Mouse (Mus musculus): ENCODE data around the gene Sema3a. TPM values are rescaled to one million over a fixed set of nuclear protein-coding genes. Genes with fewer than 3 reads are reported as not detected.

The Sema3a gene
- polyA plus RNA-seq (2014; fragmentation: Nextera tagmentation; extraction: Ambion mirVana) = 16.5 and 30.7 TPM in 2 replicates

DNA sequence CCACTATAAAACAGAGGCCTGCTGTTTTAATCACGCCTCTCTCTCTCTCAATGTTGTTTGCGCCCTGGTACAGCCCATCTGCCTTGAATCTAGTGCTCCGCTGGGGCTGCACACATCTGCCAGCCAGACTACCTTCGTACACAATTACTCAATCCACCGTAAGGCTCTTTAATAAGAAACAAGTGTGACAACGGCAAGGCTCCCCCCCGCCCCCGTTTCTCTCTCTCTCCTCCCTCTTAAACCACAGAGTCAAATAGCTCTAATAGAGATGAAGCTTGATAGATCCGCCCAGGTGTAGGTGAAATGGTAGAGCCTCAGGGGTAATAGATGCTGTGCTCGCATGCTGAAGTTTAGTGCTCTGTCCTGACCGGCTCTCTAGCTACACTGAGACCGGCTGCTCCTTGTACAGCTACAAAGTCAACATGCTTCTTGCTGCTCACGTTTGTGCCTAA lies at the start of gene Sema3a:
Gene Sema3a (plus strand): TSS at position 174 of the 452 bp plus-strand sequence.
- WGBS = 47% methylated on average over 13 of the region's 13 CpGs
- H3K36me3 ChIP-seq (ENCODE audit: control insufficient read depth, insufficient read depth, low read length) = no peaks in the 10 kb centered on the region
- H3K4me1 ChIP-seq (ENCODE audit: control insufficient read depth, insufficient read depth, low read length) = 0 out of 2 replicates have a peak, but pooled peaks cover 3% of the 10 kb centered on the region
- ATAC-seq (ENCODE audit: low FRiP score, low TSS enrichment) = no peak; the same call in 1 of the 2 replicates
- H3K9me3 ChIP-seq (ENCODE audit: control insufficient read depth, low read length) = no peaks in the 10 kb centered on the region
- no peaks in the 10 kb centered on the region for H3K27me3 ChIP-seq (ENCODE audit: control insufficient read depth, insufficient read depth, low read length)
- no peak within 1 kb of the TSS for H3K9ac ChIP-seq (ENCODE audit: low read depth, low read length)
- H3K27ac ChIP-seq (ENCODE audit: low read depth, low read length) = no peak within 1 kb of the TSS
- H3K4me3 ChIP-seq (ENCODE audit: low read length) = no peak within 1 kb of the TSS
- peak within 1 kb of the TSS; percentile 24; the same call in 1 of the 2 replicates for H3K4me2 ChIP-seq (replicated peaks; ENCODE audit: low read depth, low read length)

GRCm38 (mm10) chr5:13084777-13085439 lies 40.3 kb upstream of the Sema3a start:
- no peaks in the 10 kb centered on the region for H3K9me3 ChIP-seq (ENCODE audit: control insufficient read depth, low read length)
- no peak overlapping the region for H3K4me2 ChIP-seq (replicated peaks; ENCODE audit: low read depth, low read length)
- no peak for ATAC-seq (ENCODE audit: low FRiP score, low TSS enrichment)

DNA sequence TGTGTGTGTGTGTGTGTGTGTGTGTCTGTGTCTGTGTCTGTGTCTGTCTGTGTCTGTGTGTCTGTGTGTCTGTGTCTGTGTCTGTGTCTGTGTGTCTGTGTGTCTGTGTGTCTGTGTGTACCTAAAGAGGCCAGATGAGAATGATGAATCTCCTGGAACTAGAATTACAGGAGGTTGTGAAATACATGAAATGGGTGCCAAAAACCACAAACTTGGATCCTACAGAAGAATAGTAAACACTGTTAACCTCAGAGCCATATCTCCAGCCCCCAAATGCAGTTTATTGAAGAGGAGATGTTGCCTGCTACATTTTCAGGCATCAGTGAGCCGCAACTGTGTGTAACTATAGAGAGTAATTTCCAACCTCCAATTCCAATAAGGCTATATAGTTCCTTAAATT lies 34.8 kb upstream of the Sema3a start:
- H3K36me3 ChIP-seq (ENCODE audit: control insufficient read depth, insufficient read depth, low read length) = no peaks in the 10 kb centered on the region
- H3K27ac ChIP-seq (ENCODE audit: low read depth, low read length) = no peak overlapping the region
- ATAC-seq (ENCODE audit: low FRiP score, low TSS enrichment) = no peak
- WGBS = 81% methylated on average over 1 of the region's 1 CpGs
- no peaks in the 10 kb centered on the region for H3K27me3 ChIP-seq (ENCODE audit: control insufficient read depth, insufficient read depth, low read length)
- H3K9me3 ChIP-seq (ENCODE audit: control insufficient read depth, low read length) = no peaks in the 10 kb centered on the region
- no peaks in the 10 kb centered on the region for H3K4me1 ChIP-seq (ENCODE audit: control insufficient read depth, insufficient read depth, low read length)
- no peak overlapping the region for H3K4me2 ChIP-seq (replicated peaks; ENCODE audit: low read depth, low read length)
- no peak overlapping the region for H3K4me3 ChIP-seq (ENCODE audit: low read length)
- H3K9ac ChIP-seq (ENCODE audit: low read depth, low read length) = no peak overlapping the region

More at GRCm38 (mm10) chr5:13084777-13085439, 40.3 kb upstream of the Sema3a start:
- no peak overlapping the region for H3K9ac ChIP-seq (ENCODE audit: low read depth, low read length)
- no peak overlapping the region for H3K4me3 ChIP-seq (ENCODE audit: low read length)
- no peaks in the 10 kb centered on the region for H3K4me1 ChIP-seq (ENCODE audit: control insufficient read depth, insufficient read depth, low read length)
- WGBS = 84% methylated on average over 6 of the region's 6 CpGs
- H3K27me3 ChIP-seq (ENCODE audit: control insufficient read depth, insufficient read depth, low read length) = no peaks in the 10 kb centered on the region
- H3K27ac ChIP-seq (ENCODE audit: low read depth, low read length) = no peak overlapping the region
- no peaks in the 10 kb centered on the region for H3K36me3 ChIP-seq (ENCODE audit: control insufficient read depth, insufficient read depth, low read length)

GRCm38 (mm10) chr5:13109522-13109921 lies 15.7 kb upstream of the Sema3a start:
- Histone ChIP-seq H3K27ac (ENCODE audit: low read depth, low read length) (no peak overlapping the region), H3K36me3 (ENCODE audit: control insufficient read depth, insufficient read depth, low read length) (no peaks in the 10 kb centered on the region), H3K4me1 (ENCODE audit: control insufficient read depth, insufficient read depth, low read length) (no peaks in the 10 kb centered on the region), H3K4me3 (ENCODE audit: low read length) (no peak overlapping the region), H3K9ac (ENCODE audit: low read depth, low read length) (no peak overlapping the region), H3K27me3 (ENCODE audit: control insufficient read depth, insufficient read depth, low read length) (no peaks in the 10 kb centered on the region), H3K4me2 (replicated peaks; ENCODE audit: low read depth, low read length) (no peak overlapping the region), H3K9me3 (ENCODE audit: control insufficient read depth, low read length) (no peaks in the 10 kb centered on the region)
- no peak for ATAC-seq (ENCODE audit: low FRiP score, low TSS enrichment)
- 59% methylated on average over 2 of the region's 2 CpGs for WGBS

- Histone ChIP-seq H3K36me3 (ENCODE audit: control insufficient read depth, insufficient read depth, low read length) (no peaks in the 10 kb centered on the region), H3K27ac (ENCODE audit: low read depth, low read length) (no peak overlapping the region), H3K27me3 (ENCODE audit: control insufficient read depth, insufficient read depth, low read length) (no peaks in the 10 kb centered on the region), H3K4me3 (ENCODE audit: low read length) (no peak overlapping the region), H3K4me1 (ENCODE audit: control insufficient read depth, insufficient read depth, low read length) (no peaks in the 10 kb centered on the region), H3K9me3 (ENCODE audit: control insufficient read depth, low read length) (no peaks in the 10 kb centered on the region), H3K9ac (ENCODE audit: low read depth, low read length) (no peak overlapping the region), H3K4me2 (replicated peaks; ENCODE audit: low read depth, low read length) (no peak overlapping the region)
- no peak for ATAC-seq (ENCODE audit: low FRiP score, low TSS enrichment)
- WGBS = 79% methylated on average over 8 of the region's 8 CpGs
Observed at GRCm38 (mm10) chr5:13117236-13117635, 8.0 kb upstream of the Sema3a start.

DNA sequence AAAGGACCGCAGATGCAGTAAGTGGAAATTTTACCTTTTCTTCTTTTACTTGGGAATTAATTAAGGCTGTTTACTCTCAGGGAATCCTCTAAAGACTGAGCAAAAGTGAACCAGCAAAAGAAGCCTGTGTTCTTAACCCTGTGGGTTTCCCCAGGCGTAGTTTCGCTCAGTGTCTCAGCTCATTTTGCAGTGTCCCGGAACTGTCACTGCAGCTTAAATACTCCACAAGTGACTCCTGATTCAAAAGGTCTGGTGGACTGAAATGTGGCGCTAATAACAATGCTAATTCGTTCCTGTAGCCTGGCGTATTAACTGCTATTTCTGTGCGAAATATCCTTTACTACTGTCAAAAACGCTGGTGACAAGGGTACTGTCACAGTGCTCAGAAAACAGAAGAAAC lies 543 bp downstream of the Sema3a start:
- 51% methylated on average over 9 of the region's 9 CpGs for WGBS
- Histone ChIP-seq H3K9ac (ENCODE audit: low read depth, low read length) (no peak overlapping the region), H3K36me3 (ENCODE audit: control insufficient read depth, insufficient read depth, low read length) (no peaks in the 10 kb centered on the region), H3K4me3 (ENCODE audit: low read length) (no peak overlapping the region), H3K27ac (ENCODE audit: low read depth, low read length) (no peak overlapping the region), H3K27me3 (ENCODE audit: control insufficient read depth, insufficient read depth, low read length) (no peaks in the 10 kb centered on the region), H3K4me2 (replicated peaks; ENCODE audit: low read depth, low read length) (peak overlapping the region; percentile 24; the same call in 1 of the 2 replicates), H3K9me3 (ENCODE audit: control insufficient read depth, low read length) (no peaks in the 10 kb centered on the region), H3K4me1 (ENCODE audit: control insufficient read depth, insufficient read depth, low read length) (0 out of 2 replicates have a peak, but pooled peaks cover 3% of the 10 kb centered on the region)
- peak; percentile 43; the same call in 1 of the 2 replicates for ATAC-seq (ENCODE audit: low FRiP score, low TSS enrichment)

- no peak overlapping the region for H3K4me3 ChIP-seq (ENCODE audit: low read length)
- H3K9me3 ChIP-seq (ENCODE audit: control insufficient read depth, low read length) = no peaks in the 10 kb centered on the region
- ATAC-seq (ENCODE audit: low FRiP score, low TSS enrichment) = no peak
- H3K36me3 ChIP-seq (ENCODE audit: control insufficient read depth, insufficient read depth, low read length) = no peaks in the 10 kb centered on the region
- H3K27ac ChIP-seq (ENCODE audit: low read depth, low read length) = no peak overlapping the region
- H3K27me3 ChIP-seq (ENCODE audit: control insufficient read depth, insufficient read depth, low read length) = no peaks in the 10 kb centered on the region
- H3K4me1 ChIP-seq (ENCODE audit: control insufficient read depth, insufficient read depth, low read length) = 0 out of 2 replicates have a peak, but pooled peaks cover 3% of the 10 kb centered on the region
- no peak overlapping the region for H3K9ac ChIP-seq (ENCODE audit: low read depth, low read length)
- H3K4me2 ChIP-seq (replicated peaks; ENCODE audit: low read depth, low read length) = no peak overlapping the region; the same call in 1 of the 2 replicates
- WGBS = 48% methylated on average over 4 of the region's 4 CpGs
Observed at GRCm38 (mm10) chr5:13126196-13126595, 982 bp downstream of the Sema3a start.

GRCm38 (mm10) chr5:13127121-13127520 lies 1.9 kb downstream of the Sema3a start:
- H3K27me3 ChIP-seq (ENCODE audit: control insufficient read depth, insufficient read depth, low read length) = no peaks in the 10 kb centered on the region
- H3K9ac ChIP-seq (ENCODE audit: low read depth, low read length) = no peak overlapping the region
- ATAC-seq (ENCODE audit: low FRiP score, low TSS enrichment) = no peak
- H3K4me3 ChIP-seq (ENCODE audit: low read length) = no peak overlapping the region
- H3K4me2 ChIP-seq (replicated peaks; ENCODE audit: low read depth, low read length) = no peak overlapping the region
- no peak overlapping the region for H3K27ac ChIP-seq (ENCODE audit: low read depth, low read length)
- WGBS = 76% methylated on average over 3 of the region's 3 CpGs
- H3K36me3 ChIP-seq (ENCODE audit: control insufficient read depth, insufficient read depth, low read length) = no peaks in the 10 kb centered on the region
- H3K9me3 ChIP-seq (ENCODE audit: control insufficient read depth, low read length) = no peaks in the 10 kb centered on the region
- 0 out of 2 replicates have a peak, but pooled peaks cover 3% of the 10 kb centered on the region for H3K4me1 ChIP-seq (ENCODE audit: control insufficient read depth, insufficient read depth, low read length)

GRCm38 (mm10) chr5:13144733-13145457 lies 19.7 kb downstream of the Sema3a start:
- H3K4me1 ChIP-seq (ENCODE audit: control insufficient read depth, insufficient read depth, low read length) = 0 out of 2 replicates have a peak, but pooled peaks cover 4% of the 10 kb centered on the region

More at GRCm38 (mm10) chr5:13144733-13145457, 19.7 kb downstream of the Sema3a start:
- Histone ChIP-seq H3K27me3 (ENCODE audit: control insufficient read depth, insufficient read depth, low read length) (no peaks in the 10 kb centered on the region), H3K9ac (ENCODE audit: low read depth, low read length) (no peak overlapping the region), H3K9me3 (ENCODE audit: control insufficient read depth, low read length) (no peaks in the 10 kb centered on the region), H3K4me2 (replicated peaks; ENCODE audit: low read depth, low read length) (no peak overlapping the region), H3K27ac (ENCODE audit: low read depth, low read length) (no peak overlapping the region), H3K36me3 (ENCODE audit: control insufficient read depth, insufficient read depth, low read length) (no peaks in the 10 kb centered on the region), H3K4me3 (ENCODE audit: low read length) (no peak overlapping the region)
- WGBS = 9% methylated on average over 7 of the region's 7 CpGs
- peak; percentile 77; the same call in 1 of the 2 replicates for ATAC-seq (ENCODE audit: low FRiP score, low TSS enrichment)
